Mouse (Mus musculus) intestine, embryonic 14.5 days (tissue): ENCODE measurements around the gene Uspl1. TPM values are rescaled to one million over a fixed set of nuclear protein-coding genes. Genes with fewer than 3 reads are reported as not detected.

ENCODE experiments used
- ATAC-seq: fragments of 200-750 bp; cut with Nextera tagmentation; replicated peaks from 2 replicates; pipeline ENCODE4 v1.8.0; 2017; ENCODE audit warnings: low read depth, moderate number of reproducible peaks, moderate TSS enrichment, moderate library complexity; ENCODE audit not compliant: low FRiP score, low TSS enrichment
- DNase-seq: peaks from one replicate; pipeline ENCODE4 v3.0.0-alpha.2; 2018; ENCODE audit warnings: low spot score
- H3K27ac ChIP-seq: fragments of 300-500 bp; sonication (generic); 2 replicates; pipeline ENCODE4 v1.5.1; 2014; ENCODE audit warnings: low read depth, mild to moderate bottlenecking, control low read depth
- H3K27me3 ChIP-seq: fragments of 300-500 bp; sonication (generic); replicated peaks from 2 replicates; pipeline ENCODE4 v1.6.1; 2014; ENCODE audit warnings: low read length, control low read depth; ENCODE audit not compliant: control insufficient read depth, insufficient read depth
- H3K36me3 ChIP-seq: fragments of 300-500 bp; sonication (generic); 2 replicates; pipeline ENCODE4 v1.6.1; 2014; ENCODE audit warnings: low read length, control low read depth; ENCODE audit not compliant: control insufficient read depth, insufficient read depth
- H3K4me1 ChIP-seq: fragments of 300-500 bp; sonication (generic); replicated peaks from 2 replicates; pipeline ENCODE4 v1.6.1; 2014; ENCODE audit warnings: low read length, control low read depth, mixed read lengths; ENCODE audit not compliant: control insufficient read depth, insufficient read depth
- H3K4me2 ChIP-seq: fragments of 300-500 bp; sonication (generic); 2 replicates; pipeline ENCODE4 v1.6.1; 2014; ENCODE audit warnings: low read length
- H3K4me3 ChIP-seq: fragments of 300-500 bp; sonication (generic); 2 replicates; pipeline ENCODE4 v1.5.1; 2014; ENCODE audit warnings: low read depth, low read length, control low read depth, mixed read lengths
- H3K9ac ChIP-seq: fragments of 300-500 bp; sonication (generic); 2 replicates; pipeline ENCODE4 v1.6.1; 2014; ENCODE audit warnings: mild to moderate bottlenecking, low read length
- H3K9me3 ChIP-seq: fragments of 300-500 bp; sonication (generic); 2 replicates; pipeline ENCODE4 v1.6.1; 2016; ENCODE audit warnings: low read length, control low read depth; ENCODE audit not compliant: control insufficient read depth
- WGBS: fragments of 180-500 bp; shearing (Covaris S2); extraction: QIAGEN DNeasy Blood & Tissue Kit; methylation state at CpG from one replicate; pipeline ENCODE4 v1.1.7; 2014; 5-methylcytosine and 5-hydroxymethylcytosine counted together
- polyA plus RNA-seq: library from polyadenylated mRNA; unstranded; fragments of >200 nt; fragmentation: Nextera tagmentation; extraction: Ambion mirVana; gene quantifications from 2 replicates; pipeline ENCODE4 v1.2.1, GENCODE M21; 2014

Uspl1 gene
- polyA plus RNA-seq, 1 experiment from 2014 or later = 43.9 TPM

DNA sequence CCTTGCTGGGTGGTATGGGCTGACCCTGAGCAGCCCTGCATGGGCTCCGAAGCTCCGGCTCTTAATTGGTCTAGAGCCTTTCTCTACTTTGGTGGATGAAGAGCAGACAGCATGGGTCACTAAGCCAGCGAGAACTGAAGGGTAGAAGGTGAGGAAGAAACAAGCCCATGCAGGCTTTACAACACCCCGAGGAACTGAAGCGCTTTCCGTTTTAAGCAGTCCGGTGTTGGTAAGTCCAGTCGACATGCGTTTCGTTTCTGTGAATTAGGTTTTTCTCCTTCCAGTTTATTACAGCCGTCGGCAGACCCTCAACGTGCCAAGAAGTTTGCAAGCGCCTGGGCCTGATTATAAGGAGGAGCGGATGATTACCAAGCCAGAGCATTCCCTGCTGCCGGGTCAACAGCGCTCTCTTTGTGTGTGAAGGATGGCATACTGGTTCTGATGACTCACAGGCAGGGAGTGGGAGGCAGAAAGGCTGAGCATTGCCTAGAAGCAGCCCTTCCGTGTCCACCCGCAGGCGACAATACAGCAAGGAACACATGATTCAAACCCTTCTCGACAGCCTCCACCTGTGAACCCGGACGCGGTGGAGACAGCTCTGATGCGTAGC lies 40.3 kb upstream of the Uspl1 start:
- no peak overlapping the region for H3K4me2 ChIP-seq
- no peak overlapping the region for H3K27ac ChIP-seq
- no peaks in the 10 kb centered on the region for H3K36me3 ChIP-seq
- H3K9ac ChIP-seq = no peak overlapping the region
- H3K27me3 ChIP-seq = no peaks in the 10 kb centered on the region
- WGBS = 55% methylated on average over 25 of the region's 25 CpGs
- no peak for DNase-seq
- ATAC-seq = no peak
- H3K9me3 ChIP-seq = no peaks in the 10 kb centered on the region
- no peaks in the 10 kb centered on the region for H3K4me1 ChIP-seq
- no peak overlapping the region for H3K4me3 ChIP-seq

DNA sequence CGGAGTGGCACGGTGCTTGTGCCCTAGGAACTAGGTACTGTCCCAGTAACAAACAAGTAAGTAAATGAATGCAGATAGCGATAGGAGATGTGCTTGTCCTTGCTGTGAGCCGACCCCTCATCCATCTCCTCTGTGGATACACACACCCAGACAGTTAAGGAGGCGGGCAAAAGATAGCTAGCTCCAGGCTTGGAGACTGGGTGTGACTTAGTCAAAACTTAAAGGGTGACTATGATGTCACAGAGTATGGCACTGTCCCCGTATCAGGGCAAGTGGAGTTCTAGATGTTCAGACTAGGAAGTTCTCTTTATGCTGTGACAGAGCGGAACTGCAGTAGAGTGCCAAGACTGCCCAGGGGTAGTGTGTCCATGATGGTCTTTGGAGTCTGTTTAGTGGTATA lies 37.5 kb upstream of the Uspl1 start:
- Histone ChIP-seq H3K4me1 (no peaks in the 10 kb centered on the region), H3K36me3 (no peaks in the 10 kb centered on the region), H3K27ac (no peak overlapping the region), H3K4me3 (no peak overlapping the region), H3K27me3 (no peaks in the 10 kb centered on the region), H3K4me2 (no peak overlapping the region), H3K9ac (no peak overlapping the region), H3K9me3 (no peaks in the 10 kb centered on the region)
- 85% methylated on average over 7 of the region's 7 CpGs for WGBS
- DNase-seq = no peak
- no peak for ATAC-seq

DNA sequence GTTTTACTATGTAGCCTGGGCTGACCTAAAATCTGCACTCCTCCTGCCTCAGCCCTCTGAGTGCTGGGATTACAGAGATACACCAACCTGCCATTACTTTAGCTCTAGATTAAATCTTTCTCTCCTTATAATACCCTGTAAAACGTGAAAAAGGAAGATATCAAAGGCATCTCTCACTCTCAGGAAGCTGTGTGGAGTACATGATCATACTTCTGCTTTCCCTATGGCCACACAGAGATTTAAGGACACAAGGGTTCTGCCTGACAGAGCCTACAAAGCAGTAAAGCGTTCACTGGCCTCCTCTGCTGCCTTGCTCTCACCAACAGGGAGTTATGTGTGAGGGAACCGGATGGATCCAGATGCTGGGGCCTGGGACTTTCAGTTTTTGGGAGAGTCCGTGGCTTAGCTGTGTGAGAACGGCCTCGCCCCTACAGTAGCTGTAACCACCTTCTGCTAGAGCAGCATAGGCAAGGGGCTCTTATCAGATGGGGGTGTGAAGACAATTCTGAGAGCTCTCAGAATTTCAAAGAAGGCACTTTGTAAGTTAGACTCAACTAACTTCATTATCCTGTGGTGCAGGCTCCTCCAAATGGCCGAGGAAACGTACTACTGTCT lies 36.7 kb upstream of the Uspl1 start:
- no peaks in the 10 kb centered on the region for H3K9me3 ChIP-seq
- H3K4me1 ChIP-seq = peaks cover 3% of the 10 kb centered on the region; the same call in 1 of the 2 replicates
- 74% methylated on average over 8 of the region's 8 CpGs for WGBS
- DNase-seq (no peak), ATAC-seq (no peak)
- no peaks in the 10 kb centered on the region for H3K27me3 ChIP-seq
- H3K4me2 ChIP-seq = no peak overlapping the region
- no peak overlapping the region for H3K9ac ChIP-seq
- no peaks in the 10 kb centered on the region for H3K36me3 ChIP-seq
- H3K27ac ChIP-seq = no peak overlapping the region
- no peak overlapping the region for H3K4me3 ChIP-seq

DNA sequence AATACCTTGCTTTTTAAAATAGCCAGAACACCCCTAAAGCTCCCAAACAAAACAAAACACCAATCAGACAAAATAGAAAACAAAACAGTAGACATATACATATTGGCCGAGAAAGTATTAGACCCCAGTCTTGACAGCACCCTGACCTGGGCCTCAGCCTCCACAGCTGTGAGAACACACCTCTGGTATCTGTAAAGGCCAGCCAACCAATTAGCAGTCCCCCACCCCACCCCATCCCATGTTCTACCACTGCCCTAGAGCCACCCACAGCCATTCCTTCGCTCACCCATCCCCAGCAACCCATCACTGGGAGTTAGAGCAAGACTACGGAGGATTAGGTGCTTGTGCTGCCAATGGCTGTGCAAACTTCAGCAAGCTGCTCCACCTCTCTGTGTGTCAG lies 33.3 kb upstream of the Uspl1 start:
- no peak overlapping the region for H3K9ac ChIP-seq
- no peak for DNase-seq
- 97% methylated on average over 3 of the region's 3 CpGs for WGBS
- H3K4me2 ChIP-seq = no peak overlapping the region
- H3K9me3 ChIP-seq = no peaks in the 10 kb centered on the region
- peaks cover 4% of the 10 kb centered on the region; the same call in 1 of the 2 replicates for H3K4me1 ChIP-seq
- H3K4me3 ChIP-seq = no peak overlapping the region
- ATAC-seq = no peak
- H3K27ac ChIP-seq = no peak overlapping the region
- no peaks in the 10 kb centered on the region for H3K27me3 ChIP-seq
- no peaks in the 10 kb centered on the region for H3K36me3 ChIP-seq

DNA sequence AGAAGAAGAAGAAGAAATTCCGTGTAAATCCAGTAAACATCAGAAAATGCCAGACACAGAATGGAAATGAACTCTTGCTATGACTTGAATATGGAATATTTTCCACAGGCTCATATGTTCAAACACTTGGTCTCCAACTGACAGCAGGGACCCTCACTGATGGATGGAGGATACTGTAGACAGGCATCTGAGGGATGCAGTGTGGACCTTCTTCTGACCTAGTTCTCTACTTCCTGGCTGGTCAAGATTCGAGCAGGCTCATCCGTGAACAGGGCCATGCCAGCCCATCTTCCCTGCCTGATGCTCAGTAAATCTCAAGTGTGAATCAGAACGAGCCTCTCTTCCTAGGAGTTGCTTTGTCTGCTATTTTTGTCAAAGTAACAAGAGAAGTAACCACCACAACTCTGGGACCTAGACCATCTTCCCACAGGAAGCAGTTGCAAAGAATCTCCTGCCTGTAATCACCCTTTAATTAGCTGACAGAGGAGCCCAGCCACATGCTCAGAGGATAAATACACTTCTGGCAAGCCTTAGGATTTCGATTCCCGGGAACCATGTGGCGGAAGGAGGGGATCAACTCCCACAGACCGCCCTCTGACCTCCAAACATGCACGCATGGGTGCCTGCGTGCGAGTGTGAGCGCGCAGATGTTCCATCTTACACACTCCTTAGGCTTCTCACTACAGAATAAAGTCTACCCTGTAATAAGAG lies 31.9 kb upstream of the Uspl1 start:
- Histone ChIP-seq H3K27ac (no peak overlapping the region), H3K9ac (no peak overlapping the region), H3K4me1 (peaks cover 4% of the 10 kb centered on the region; the same call in 1 of the 2 replicates), H3K4me3 (no peak overlapping the region), H3K9me3 (no peaks in the 10 kb centered on the region), H3K36me3 (no peaks in the 10 kb centered on the region), H3K4me2 (peak overlapping the region; percentile 2; the same call in 1 of the 2 replicates), H3K27me3 (no peaks in the 10 kb centered on the region)
- whole genome bisulfite sequencing = 52% methylated on average over 13 of the region's 13 CpGs
- DNase-seq = no peak
- ATAC-seq = 0 out of 2 replicates have a peak, but pooled peaks have one; percentile 23

DNA sequence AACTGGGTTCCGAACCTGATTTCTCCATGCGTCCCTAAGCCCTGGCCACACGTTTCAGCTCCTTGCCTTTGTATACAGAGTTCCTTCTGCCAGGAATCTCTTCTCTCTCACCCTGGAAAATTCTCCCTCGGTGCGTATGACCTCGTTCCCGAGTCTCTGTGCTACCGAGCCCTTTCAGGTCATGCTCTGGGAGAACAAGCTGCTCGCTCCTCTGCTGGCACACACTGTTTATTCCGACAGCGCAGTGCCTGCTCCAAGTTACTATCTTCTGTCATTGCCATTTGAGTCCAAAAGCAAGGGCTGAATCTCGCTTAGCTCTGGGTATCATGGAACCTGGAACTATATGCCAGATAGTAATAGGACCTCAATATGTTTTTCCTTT lies 31.4 kb upstream of the Uspl1 start:
- Histone ChIP-seq H3K9me3 (no peaks in the 10 kb centered on the region), H3K4me2 (peak overlapping the region; percentile 2; the same call in 1 of the 2 replicates), H3K4me3 (no peak overlapping the region), H3K27ac (no peak overlapping the region), H3K27me3 (no peaks in the 10 kb centered on the region), H3K4me1 (peaks cover 4% of the 10 kb centered on the region; the same call in 1 of the 2 replicates), H3K36me3 (no peaks in the 10 kb centered on the region), H3K9ac (no peak overlapping the region)
- 51% methylated on average over 12 of the region's 12 CpGs for WGBS
- ATAC-seq = no peak
- no peak for DNase-seq

DNA sequence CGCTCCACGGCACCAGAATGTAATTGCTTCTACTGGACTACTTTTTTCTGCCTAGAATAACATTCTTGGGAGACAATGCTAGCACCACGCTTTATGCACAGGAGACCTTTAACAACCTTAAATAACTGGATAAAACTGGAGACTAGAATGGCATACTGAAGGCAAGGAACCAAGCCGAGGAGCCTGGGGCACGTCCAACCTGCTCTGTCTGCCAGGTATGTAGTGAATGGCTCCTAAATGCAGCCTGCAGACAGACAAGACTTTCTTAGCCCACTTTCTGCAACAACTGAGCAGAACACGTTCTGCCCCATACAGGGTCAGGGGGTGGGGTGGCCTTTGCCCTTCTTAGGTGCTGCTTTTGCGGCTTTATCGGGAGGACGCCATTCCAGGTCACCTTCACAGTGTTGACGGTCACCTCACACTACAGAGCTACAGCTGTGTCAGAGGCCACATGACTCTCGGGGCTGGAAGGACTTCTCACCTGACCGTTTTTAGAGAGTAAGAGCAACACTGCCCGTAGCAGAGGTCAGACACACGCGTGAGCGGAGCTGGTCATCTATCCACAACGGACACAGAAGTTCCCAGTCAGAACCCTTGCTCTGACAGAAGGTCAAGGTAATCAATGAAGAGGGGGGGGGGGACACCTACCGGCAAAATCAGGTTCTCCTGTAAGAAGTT lies 27.1 kb upstream of the Uspl1 start:
- Histone ChIP-seq H3K27me3 (no peaks in the 10 kb centered on the region), H3K36me3 (no peaks in the 10 kb centered on the region), H3K4me1 (peaks cover 4% of the 10 kb centered on the region; the same call in 1 of the 2 replicates), H3K9ac (no peak overlapping the region), H3K4me3 (no peak overlapping the region), H3K27ac (no peak overlapping the region), H3K9me3 (no peaks in the 10 kb centered on the region), H3K4me2 (no peak overlapping the region)
- ATAC-seq (no peak), DNase-seq (no peak)
- WGBS = 88% methylated on average over 18 of the region's 18 CpGs

DNA sequence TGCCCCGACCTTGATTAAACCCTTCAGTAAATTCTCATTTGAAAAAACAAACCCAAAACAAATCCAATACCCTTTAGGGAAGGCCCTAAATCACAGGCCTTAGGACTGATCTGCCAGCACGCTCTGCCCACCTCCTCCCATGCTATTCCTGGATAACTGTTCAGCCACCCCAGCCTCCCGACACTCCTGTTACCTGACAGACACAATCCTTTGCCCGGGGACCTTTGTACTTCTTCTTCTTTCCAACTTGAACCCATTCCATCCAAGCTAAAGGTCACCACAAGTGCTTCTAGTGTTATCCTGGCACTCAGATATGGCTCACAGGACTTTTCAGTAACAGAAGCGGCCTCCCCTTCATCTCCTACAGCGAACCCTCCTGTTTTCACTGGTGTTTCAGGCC lies 25.1 kb upstream of the Uspl1 start:
- Histone ChIP-seq H3K9me3 (no peaks in the 10 kb centered on the region), H3K27me3 (no peaks in the 10 kb centered on the region), H3K4me1 (no peaks in the 10 kb centered on the region), H3K9ac (no peak overlapping the region), H3K36me3 (no peaks in the 10 kb centered on the region), H3K27ac (no peak overlapping the region), H3K4me3 (no peak overlapping the region), H3K4me2 (no peak overlapping the region)
- WGBS = 90% methylated on average over 6 of the region's 6 CpGs
- DNase-seq = no peak
- no peak for ATAC-seq
